Mouse (Mus musculus): ENCODE results near the gene C1qtnf2. TPM values are rescaled to one million over a fixed set of nuclear protein-coding genes. Genes with fewer than 3 reads are reported as not detected.

The C1qtnf2 gene
- total and polyA plus RNA-seq, 2 experiments from 2014 or later, result 13.9 to 21.6 TPM

- H3K27ac ChIP-seq, result peak within 1 kb of the TSS; percentile 67
- ATAC-seq, result peak; percentile 78
- H3K9ac ChIP-seq (replicated peaks; ENCODE audit: low read length), result peak within 1 kb of the TSS; percentile 71
- H3K4me2 ChIP-seq (ENCODE audit: low read depth, low read length), result peak within 1 kb of the TSS; percentile 95
- H3K36me3 ChIP-seq (ENCODE audit: insufficient read depth, low read length), result no peaks in the 10 kb centered on the region
- peak within 1 kb of the TSS; percentile 88 for H3K4me3 ChIP-seq (ENCODE audit: low read length)
- under 1% methylated on average over 73 of the region's 79 CpGs for WGBS
- H3K27me3 ChIP-seq (ENCODE audit: insufficient read depth, low read length), result no peaks in the 10 kb centered on the region
- H3K9me3 ChIP-seq (ENCODE audit: low read length), result no peaks in the 10 kb centered on the region
- no peaks in the 10 kb centered on the region for H3K4me1 ChIP-seq (ENCODE audit: insufficient read depth, low read length)
- peak; percentile 82 for DNase-seq (ENCODE audit: low spot score)
- peak; percentile 49 for TF ChIP-seq CTCF (IDR thresholded peaks at IDR 0.05; ENCODE audit: low read depth)
Observed at GRCm38 (mm10) chr11:43528683-43529499, 54.8 kb downstream of the C1qtnf2 start, which contains the start of gene Ccnjl. Gene Ccnjl, plus strand, starts transcription at chr11:43528784.

GRCm38 (mm10) chr11:43530043-43530442, 56.0 kb downstream of the C1qtnf2 start:
- ATAC-seq (no peak), DNase-seq (ENCODE audit: low spot score) (no peak)
- Histone ChIP-seq H3K36me3 (ENCODE audit: insufficient read depth, low read length) (no peaks in the 10 kb centered on the region), H3K27me3 (ENCODE audit: insufficient read depth, low read length) (no peaks in the 10 kb centered on the region), H3K4me2 (ENCODE audit: low read depth, low read length) (peak overlapping the region; percentile 95), H3K4me3 (ENCODE audit: low read length) (peak overlapping the region; percentile 88; the same call in 1 of the 2 replicates), H3K27ac (no peak overlapping the region), H3K4me1 (ENCODE audit: insufficient read depth, low read length) (no peaks in the 10 kb centered on the region), H3K9me3 (ENCODE audit: low read length) (no peaks in the 10 kb centered on the region), H3K9ac (replicated peaks; ENCODE audit: low read length) (no peak overlapping the region)
- WGBS, result 31% methylated on average over 3 of the region's 3 CpGs
- no peak for TF ChIP-seq CTCF (IDR thresholded peaks at IDR 0.05; ENCODE audit: low read depth)

GRCm38 (mm10) chr11:43531619-43532018, 57.5 kb downstream of the C1qtnf2 start:
- H3K4me2 ChIP-seq (ENCODE audit: low read depth, low read length), result no peak overlapping the region
- DNase-seq (ENCODE audit: low spot score), result peak; percentile 43

GRCm38 (mm10) chr11:43537074-43537473, 63.0 kb downstream of the C1qtnf2 start:
- Histone ChIP-seq H3K4me2 (ENCODE audit: low read depth, low read length) (no peak overlapping the region), H3K27me3 (ENCODE audit: insufficient read depth, low read length) (no peaks in the 10 kb centered on the region), H3K36me3 (ENCODE audit: insufficient read depth, low read length) (no peaks in the 10 kb centered on the region), H3K27ac (no peak overlapping the region), H3K9me3 (ENCODE audit: low read length) (no peaks in the 10 kb centered on the region), H3K9ac (replicated peaks; ENCODE audit: low read length) (no peak overlapping the region), H3K4me1 (ENCODE audit: insufficient read depth, low read length) (peaks cover 3% of the 10 kb centered on the region; the same call in 1 of the 2 replicates), H3K4me3 (ENCODE audit: low read length) (no peak overlapping the region)
- DNase-seq (ENCODE audit: low spot score) (no peak), ATAC-seq (no peak)
- TF ChIP-seq CTCF (IDR thresholded peaks at IDR 0.05; ENCODE audit: low read depth), result no peak
- WGBS, result 78% methylated on average over 6 of the region's 6 CpGs

More at GRCm38 (mm10) chr11:43531619-43532018, 57.5 kb downstream of the C1qtnf2 start:
- H3K4me1 ChIP-seq (ENCODE audit: insufficient read depth, low read length), result no peaks in the 10 kb centered on the region
- H3K9ac ChIP-seq (replicated peaks; ENCODE audit: low read length), result no peak overlapping the region
- no peaks in the 10 kb centered on the region for H3K36me3 ChIP-seq (ENCODE audit: insufficient read depth, low read length)
- no peaks in the 10 kb centered on the region for H3K9me3 ChIP-seq (ENCODE audit: low read length)
- peak; percentile 39; the same call in 1 of the 2 replicates for ATAC-seq
- H3K4me3 ChIP-seq (ENCODE audit: low read length), result no peak overlapping the region
- H3K27ac ChIP-seq, result no peak overlapping the region
- H3K27me3 ChIP-seq (ENCODE audit: insufficient read depth, low read length), result no peaks in the 10 kb centered on the region
- WGBS, result 43% methylated on average over 5 of the region's 5 CpGs
- TF ChIP-seq CTCF (IDR thresholded peaks at IDR 0.05; ENCODE audit: low read depth), result peak; percentile 72

GRCm38 (mm10) chr11:43539863-43540262, 65.8 kb downstream of the C1qtnf2 start:
- H3K9ac ChIP-seq (replicated peaks; ENCODE audit: low read length), result no peak overlapping the region
- peaks cover 3% of the 10 kb centered on the region; the same call in 1 of the 2 replicates for H3K4me1 ChIP-seq (ENCODE audit: insufficient read depth, low read length)
- H3K4me3 ChIP-seq (ENCODE audit: low read length), result no peak overlapping the region
- DNase-seq (ENCODE audit: low spot score), result peak; percentile 38
- no peak overlapping the region for H3K4me2 ChIP-seq (ENCODE audit: low read depth, low read length)
- 34% methylated on average over 6 of the region's 6 CpGs for WGBS
- no peak for ATAC-seq
- H3K9me3 ChIP-seq (ENCODE audit: low read length), result no peaks in the 10 kb centered on the region
- no peak for TF ChIP-seq CTCF (IDR thresholded peaks at IDR 0.05; ENCODE audit: low read depth)
- no peak overlapping the region for H3K27ac ChIP-seq
- H3K36me3 ChIP-seq (ENCODE audit: insufficient read depth, low read length), result no peaks in the 10 kb centered on the region
- H3K27me3 ChIP-seq (ENCODE audit: insufficient read depth, low read length), result no peaks in the 10 kb centered on the region

Other genes starting within 250 kb of the C1qtnf2 start
- 21.6 and 23.6 TPM in 2 replicates for gene Pttg1, start 48.0 kb upstream of the C1qtnf2 start, total RNA-seq (2014; rRNA removed)
- 80.5 and 86.8 TPM in 2 replicates for gene Pttg1, start 48.0 kb upstream of the C1qtnf2 start, polyA plus RNA-seq (2015; fragmentation: Nextera tagmentation; extraction: Ambion mirVana)
- 15.9 and 31.5 TPM in 2 replicates for gene Slu7, start 40.5 kb upstream of the C1qtnf2 start, total RNA-seq (2014; rRNA removed)
- gene Slu7, start 40.5 kb upstream of the C1qtnf2 start, polyA plus RNA-seq (2015; fragmentation: Nextera tagmentation; extraction: Ambion mirVana), result 54.9 and 55.5 TPM in 2 replicates
- gene Ccnjl, start 54.5 kb downstream of the C1qtnf2 start, total RNA-seq (2014; rRNA removed), result 2.4 and 3.5 TPM in 2 replicates
- 4.6 and 5.5 TPM in 2 replicates for gene Ccnjl, start 54.5 kb downstream of the C1qtnf2 start, polyA plus RNA-seq (2015; fragmentation: Nextera tagmentation; extraction: Ambion mirVana)
- 0.14 and 0.99 TPM in 2 replicates for gene 4933415A04Rik, start 112.8 kb downstream of the C1qtnf2 start, total RNA-seq (2014; rRNA removed)
- 2.6 and 2.9 TPM in 2 replicates for gene 4933415A04Rik, start 112.8 kb downstream of the C1qtnf2 start, polyA plus RNA-seq (2015; fragmentation: Nextera tagmentation; extraction: Ambion mirVana)
- gene Fabp6, start 127.3 kb downstream of the C1qtnf2 start, total RNA-seq (2014; rRNA removed), result not detected in 2 replicates
- gene Fabp6, start 127.3 kb downstream of the C1qtnf2 start, polyA plus RNA-seq (2015; fragmentation: Nextera tagmentation; extraction: Ambion mirVana), result not detected in 2 replicates
- gene Pwwp2a, start 207.7 kb downstream of the C1qtnf2 start, total RNA-seq (2014; rRNA removed), result 24.0 and 25.4 TPM in 2 replicates
- 19.4 and 21.1 TPM in 2 replicates for gene Pwwp2a, start 207.7 kb downstream of the C1qtnf2 start, polyA plus RNA-seq (2015; fragmentation: Nextera tagmentation; extraction: Ambion mirVana)